10 mouse cellular contexts compared by ENCODE assay signal in genomic region chr9:21754003-21754402, GRCm38 (mm10). TPM values are rescaled to one million over a fixed set of nuclear protein-coding genes. Genes with fewer than 3 reads are reported as not detected.
DNase-seq lines count a peak whose midpoint lies in the region; ATAC-seq and TF ChIP-seq lines count a peak whose summit lies in the region.
"Had no signal": no experiment of that assay in that cellular context is flagged by ENCODE, and none has a peak within 500 bp of the region (broad histone marks: within the 10 kb centered on the region; RNA-seq: fewer than 3 reads in every experiment).

No protein-coding gene starts in this region.

- H3ac ChIP-seq in C2C12 (ENCODE audit: control insufficient read depth, insufficient read length, low read depth) = no peak overlapping the region

- peak; percentile 91 for DNase-seq in adrenal gland, postnatal 14 days
- DNase-seq in gastrocnemius, postnatal 36 days = peak; percentile 86 to 89
- no peak for DNase-seq in retina, embryonic 14.5 days (ENCODE audit: low spot score)
- DNase-seq in right cerebral cortex, postnatal 36 days (ENCODE audit: low spot score in 2 of 2) = no peak

- peak overlapping the region; percentile 23; the same call in 1 of the 2 replicates for H3K27ac ChIP-seq in kidney, embryonic 16.5 days (ENCODE audit: low read length)
- H3K27ac ChIP-seq in stomach, embryonic 16.5 days (ENCODE audit: low read length) = peak overlapping the region; percentile 55
- no peak overlapping the region for H3K27ac ChIP-seq in midbrain, embryonic 16.5 days (ENCODE audit: low read length)
- H3K27ac ChIP-seq: hindbrain, embryonic 15.5 days; neural tube, embryonic 12.5 days had no signal

- no peak for TF ChIP-seq CTCF in C2C12 (IDR thresholded peaks at IDR 0.05; ENCODE audit: control insufficient read depth, insufficient read depth, insufficient read length)

- no peak overlapping the region for H3K4me3 ChIP-seq in C2C12 (ENCODE audit: insufficient read depth, poor library complexity, severe bottlenecking)
- no peak overlapping the region for H3K4me3 ChIP-seq in kidney, embryonic 16.5 days (ENCODE audit: low read length)
- no peak overlapping the region for H3K4me3 ChIP-seq in stomach, embryonic 16.5 days (replicated peaks; ENCODE audit: low read length)
- no peak overlapping the region for H3K4me3 ChIP-seq in midbrain, embryonic 16.5 days (ENCODE audit: low read depth, low read length)
- H3K4me3 ChIP-seq: hindbrain, embryonic 15.5 days; neural tube, embryonic 12.5 days had no signal

- 52% methylated on average over 2 of the region's 2 CpGs for WGBS in kidney, embryonic 16.5 days
- WGBS in stomach, embryonic 16.5 days = 60% methylated on average over 2 of the region's 2 CpGs
- 89% methylated on average over 2 of the region's 2 CpGs for WGBS in midbrain, embryonic 16.5 days

- ATAC-seq in kidney, embryonic 16.5 days (ENCODE audit: low FRiP score, low TSS enrichment) = peak; percentile 42; the same call in 1 of the 2 replicates
- ATAC-seq in stomach, embryonic 16.5 days (ENCODE audit: insufficient read depth, low FRiP score) = peak; percentile 59
- ATAC-seq in midbrain, embryonic 16.5 days = no peak

- H3K79me2 ChIP-seq in C2C12 (ENCODE audit: control insufficient read depth, insufficient read depth) = peaks cover 34% of the 10 kb centered on the region

- H3K36me3 ChIP-seq in C2C12 (ENCODE audit: control insufficient read depth, insufficient read depth) = peaks cover 28% of the 10 kb centered on the region
- peaks cover 21% of the 10 kb centered on the region for H3K36me3 ChIP-seq in kidney, embryonic 16.5 days (ENCODE audit: insufficient read depth, low read length)
- H3K36me3 ChIP-seq in stomach, embryonic 16.5 days (ENCODE audit: control insufficient read depth, insufficient read depth, low read length) = peaks cover 12% of the 10 kb centered on the region; the same call in 1 of the 2 replicates
- 0 out of 2 replicates have a peak, but pooled peaks cover 3% of the 10 kb centered on the region for H3K36me3 ChIP-seq in midbrain, embryonic 16.5 days (ENCODE audit: control insufficient read depth, insufficient read depth, low read length)

- no peaks in the 10 kb centered on the region for H3K9me3 ChIP-seq in kidney, embryonic 16.5 days (ENCODE audit: low read length)
- no peaks in the 10 kb centered on the region for H3K9me3 ChIP-seq in stomach, embryonic 16.5 days (replicated peaks; ENCODE audit: control insufficient read depth, low read length)
- no peaks in the 10 kb centered on the region for H3K9me3 ChIP-seq in midbrain, embryonic 16.5 days (replicated peaks; ENCODE audit: control insufficient read depth, low read length, poor library complexity, severe bottlenecking)
- H3K9me3 ChIP-seq: hindbrain, embryonic 15.5 days; neural tube, embryonic 12.5 days had no signal

- H3K4me2 ChIP-seq in kidney, embryonic 16.5 days (replicated peaks; ENCODE audit: low read depth, low read length) = no peak overlapping the region
- no peak overlapping the region for H3K4me2 ChIP-seq in stomach, embryonic 16.5 days (ENCODE audit: low read depth, low read length)
- no peak overlapping the region for H3K4me2 ChIP-seq in midbrain, embryonic 16.5 days (ENCODE audit: low read length)
- H3K4me2 ChIP-seq: hindbrain, embryonic 15.5 days; neural tube, embryonic 12.5 days had no signal

- H3K27me3 ChIP-seq in C2C12 (ENCODE audit: control insufficient read depth, insufficient read depth, insufficient read length) = no peaks in the 10 kb centered on the region
- H3K27me3 ChIP-seq in kidney, embryonic 16.5 days (ENCODE audit: insufficient read depth, low read length) = no peaks in the 10 kb centered on the region
- H3K27me3 ChIP-seq in stomach, embryonic 16.5 days (ENCODE audit: control insufficient read depth, insufficient read depth, low read length) = no peaks in the 10 kb centered on the region
- no peaks in the 10 kb centered on the region for H3K27me3 ChIP-seq in midbrain, embryonic 16.5 days (ENCODE audit: control insufficient read depth, insufficient read depth, low read depth, low read length)
- H3K27me3 ChIP-seq: hindbrain, embryonic 15.5 days; neural tube, embryonic 12.5 days had no signal

- peaks cover 40% of the 10 kb centered on the region for H3K4me1 ChIP-seq in kidney, embryonic 16.5 days (ENCODE audit: insufficient read depth, low read length)
- H3K4me1 ChIP-seq in stomach, embryonic 16.5 days (ENCODE audit: control insufficient read depth, insufficient read depth, low read length) = peaks cover 25% of the 10 kb centered on the region
- H3K4me1 ChIP-seq in midbrain, embryonic 16.5 days (ENCODE audit: control insufficient read depth, insufficient read depth, low read length) = no peaks in the 10 kb centered on the region

- intact Hi-C loops in gastrocnemius, postnatal 36 days (cut with DNase I) = loop anchor here (5.0 kb wide), 1 partner anchor 118 kb away; no protein-coding TSS in a partner anchor

- H3K79me3 ChIP-seq in C2C12 (ENCODE audit: low read depth) = peaks cover 27% of the 10 kb centered on the region

- peak overlapping the region; percentile 29; the same call in 1 of the 2 replicates for H3K9ac ChIP-seq in kidney, embryonic 16.5 days (replicated peaks; ENCODE audit: low read length)
- peak overlapping the region; percentile 32; the same call in 1 of the 2 replicates for H3K9ac ChIP-seq in stomach, embryonic 16.5 days (ENCODE audit: low read length)
- no peak overlapping the region for H3K9ac ChIP-seq in midbrain, embryonic 16.5 days (ENCODE audit: low read depth, low read length)
- H3K9ac ChIP-seq: hindbrain, embryonic 15.5 days; neural tube, embryonic 12.5 days had no signal

TF ChIP-seq in C2C12, 6 proteins besides CTCF, POLR2A, EP300 and RAD21:
- TF ChIP-seq MYOD1 (IDR thresholded peaks at IDR 0.05; ENCODE audit: control insufficient read depth, insufficient read length, low read depth) (peak; percentile 3), MAX (IDR thresholded peaks at IDR 0.05) (peak; percentile 19), FOSL1 (IDR thresholded peaks at IDR 0.05; ENCODE audit: insufficient read depth, low read length, poor library complexity, severe bottlenecking) (peak; percentile 74), USF1 (IDR thresholded peaks at IDR 0.05; ENCODE audit: low read depth) (no peak), CEBPB (IDR thresholded peaks at IDR 0.05; ENCODE audit: low read depth) (no peak)
TF ChIP-seq in C2C12: peak in this region for 3.

RNA-seq across cellular contexts. Expression of gene Spc24, which starts 6.1 kb away (rescaled TPM):
- 80.1 TPM for polyA plus RNA-seq in C2C12 (2012; fragmentation: generic; extraction: Trizol)
- total RNA-seq in adrenal gland, postnatal 14 days (2021) = 9.1 and 10.4 TPM in 2 replicates
- total RNA-seq in gastrocnemius, postnatal 36 days (2021) = 1 to 10 TPM in 1 of 2 experiments, under 1 TPM in 1; 0.64 to 1.8 TPM
- 120 and 134 TPM in 2 replicates for polyA plus RNA-seq in kidney, embryonic 16.5 days (2015; fragmentation: Nextera tagmentation; extraction: Ambion mirVana)
- 83.7 and 87.5 TPM in 2 replicates for polyA plus RNA-seq in stomach, embryonic 16.5 days (2015; fragmentation: Nextera tagmentation; extraction: Ambion mirVana)
- 10.4 and 11.8 TPM in 2 replicates for polyA plus RNA-seq in midbrain, embryonic 16.5 days (2015; fragmentation: Nextera tagmentation; extraction: Ambion mirVana)

RNA-seq across cellular contexts. Expression of gene Ldlr, which starts 30.7 kb away (rescaled TPM):
- 58.3 TPM for polyA plus RNA-seq in C2C12 (2012; fragmentation: generic; extraction: Trizol)
- total RNA-seq in adrenal gland, postnatal 14 days (2021) = 42.6 and 60.4 TPM in 2 replicates
- 1 to 10 TPM; 2.4 to 3.5 TPM for total RNA-seq in gastrocnemius, postnatal 36 days (2021)
- 30.6 and 33.2 TPM in 2 replicates for polyA plus RNA-seq in kidney, embryonic 16.5 days (2015; fragmentation: Nextera tagmentation; extraction: Ambion mirVana)
- polyA plus RNA-seq in stomach, embryonic 16.5 days (2015; fragmentation: Nextera tagmentation; extraction: Ambion mirVana) = 62.2 and 69.3 TPM in 2 replicates
- 16.0 and 17.2 TPM in 2 replicates for polyA plus RNA-seq in midbrain, embryonic 16.5 days (2015; fragmentation: Nextera tagmentation; extraction: Ambion mirVana)

RNA-seq across cellular contexts. Expression of gene Kank2, which starts 44.5 kb away (rescaled TPM):
- 43.3 TPM for polyA plus RNA-seq in C2C12 (2012; fragmentation: generic; extraction: Trizol)
- total RNA-seq in adrenal gland, postnatal 14 days (2021) = 31.5 and 31.8 TPM in 2 replicates
- 10 to 100 TPM; 12.7 to 13.3 TPM for total RNA-seq in gastrocnemius, postnatal 36 days (2021)
- polyA plus RNA-seq in kidney, embryonic 16.5 days (2015; fragmentation: Nextera tagmentation; extraction: Ambion mirVana) = 18.7 and 19.7 TPM in 2 replicates
- polyA plus RNA-seq in stomach, embryonic 16.5 days (2015; fragmentation: Nextera tagmentation; extraction: Ambion mirVana) = 11.2 and 11.6 TPM in 2 replicates
- 3.1 and 3.5 TPM in 2 replicates for polyA plus RNA-seq in midbrain, embryonic 16.5 days (2015; fragmentation: Nextera tagmentation; extraction: Ambion mirVana)

Comparison
In these comparisons a context has a peak if more than half of its experiments do, and no peak if none do; other contexts are left out.
1. DNase-seq: peak in adrenal gland, postnatal 14 days (single experiment) and gastrocnemius, postnatal 36 days (2 of 2); none in retina, embryonic 14.5 days (single experiment) and right cerebral cortex, postnatal 36 days (0 of 2).